Mouse (Mus musculus) C2C12 (cell line): Measurements from ENCODE around the gene Sf1.

Source experiments
- CEBPB ChIP-seq: IDR thresholded peaks from one replicate; pipeline ENCODE4 v1.6.1; 2011; ENCODE audit warnings: low read depth, mild to moderate bottlenecking, control low read depth, moderate library complexity
- CTCF ChIP-seq: IDR thresholded peaks from one replicate; pipeline ENCODE4 v1.5.1; 2011; ENCODE audit not compliant: control insufficient read depth, insufficient read depth, insufficient read length

- TF ChIP-seq CEBPB (no peak), CTCF (no peak)
Measured at GRCm38 (mm10) chr19:6389803-6390202, 26.3 kb downstream of the Sf1 start.
